Mouse (Mus musculus) embryonic stem cell, embryonic (primary cell): ENCODE data around the gene Sel1l3.

Experiments used
- CTCF ChIA-PET, 4 experiments: fragments of 300-600 bp in 2 of 4; fragments of 350-600 bp in 2 of 4; sonication (Branson Sonifier 250); formaldehyde crosslinking; loops; one replicate each; lab custom pipeline; 2022; ENCODE audit warnings: inconsistent platforms in 2 of 4; lab: Charles Lee
- POLR2A ChIA-PET, 4 experiments: fragments of 300-600 bp in 2 of 4; fragments of 350-600 bp in 2 of 4; sonication (Branson Sonifier 250); formaldehyde crosslinking; loops; one replicate each; lab custom pipeline; 2022; ENCODE audit warnings: antibody characterized with exemption in 4 of 4, inconsistent platforms in 1 of 4; lab: Charles Lee

Gene Sel1l3

DNA sequence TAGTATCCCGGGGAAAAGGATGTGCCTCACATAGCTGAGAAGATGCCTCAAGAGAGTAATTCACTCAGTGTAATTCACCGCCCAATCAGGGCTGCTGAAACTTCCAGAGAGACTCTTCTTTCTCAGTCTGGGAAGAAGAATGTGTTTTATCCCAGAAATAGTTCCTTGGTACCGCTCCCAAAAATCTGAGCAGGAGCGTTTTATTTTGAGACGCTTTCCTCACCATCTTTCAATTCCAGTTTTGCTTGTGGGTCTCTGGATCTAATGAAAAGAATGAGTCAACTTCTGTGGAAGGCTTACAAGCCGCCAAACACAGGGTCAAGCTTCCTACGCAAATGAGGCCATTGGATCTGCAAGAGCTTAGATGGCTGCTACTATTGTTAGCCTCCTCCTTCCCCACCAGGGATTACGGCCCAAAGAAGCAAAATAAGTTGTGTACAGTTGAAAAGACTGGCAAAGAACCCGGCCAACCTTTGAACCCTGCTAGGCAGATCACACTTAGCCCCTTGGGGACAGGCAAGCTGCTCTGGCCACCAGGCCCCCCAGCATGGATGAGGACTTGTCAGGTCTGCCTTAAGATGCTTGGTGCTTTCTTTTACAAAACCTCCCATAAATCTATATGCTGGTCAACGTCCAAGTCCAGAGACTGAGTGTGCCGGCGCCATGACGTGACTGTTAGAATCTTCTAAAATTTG is 57.6 kb downstream of the Sel1l3 start:
- ChIA-PET CTCF (no interaction called here), POLR2A (no interaction called here)

DNA sequence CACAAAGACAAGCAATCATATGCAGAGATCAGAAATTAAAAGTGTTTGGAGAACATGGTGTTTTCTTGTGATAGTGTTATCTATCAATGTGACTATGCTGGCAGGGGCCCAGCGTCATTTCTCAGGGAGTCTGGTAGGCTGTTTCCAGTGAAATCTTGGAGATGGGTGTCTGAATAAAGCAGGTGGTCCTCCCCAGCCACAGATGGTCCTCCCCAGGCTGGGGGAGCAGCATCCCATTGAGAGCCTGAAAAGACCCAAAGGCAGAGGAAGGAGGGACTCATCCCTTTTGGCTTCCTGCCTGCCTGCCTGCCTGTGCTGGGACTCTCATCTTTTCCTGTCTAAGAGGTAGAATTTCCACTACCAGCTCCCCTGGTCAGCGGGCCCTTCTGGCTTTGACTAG is 59.2 kb downstream of the Sel1l3 start:
- ChIA-PET POLR2A (no interaction called here), CTCF (no interaction called here)

DNA sequence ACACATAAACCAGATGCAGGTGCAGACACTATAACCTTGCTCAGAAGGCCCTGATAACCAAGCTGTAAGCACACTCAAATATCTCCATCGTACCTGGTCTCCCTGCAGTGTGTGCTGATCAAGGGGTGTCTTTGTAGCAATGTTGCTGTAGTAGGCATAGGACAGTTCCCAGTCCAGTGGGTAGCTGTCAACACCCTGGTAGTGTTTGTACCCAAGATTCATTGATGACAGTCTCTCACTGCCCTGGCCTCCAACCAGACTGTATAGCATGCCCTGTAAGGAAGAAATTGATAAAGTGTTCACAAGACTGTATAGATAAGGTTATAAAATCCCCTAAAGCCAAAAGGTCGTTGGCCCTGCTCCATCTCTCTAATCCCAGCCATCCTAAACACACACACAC is 59.6 kb downstream of the Sel1l3 start:
- ChIA-PET CTCF (interaction anchor here in 1 of 4 experiments (0.7 kb wide), 1 partner anchor 466 kb away, joined by 4 read pairs; no protein-coding TSS in a partner anchor), POLR2A (no interaction called here)

DNA sequence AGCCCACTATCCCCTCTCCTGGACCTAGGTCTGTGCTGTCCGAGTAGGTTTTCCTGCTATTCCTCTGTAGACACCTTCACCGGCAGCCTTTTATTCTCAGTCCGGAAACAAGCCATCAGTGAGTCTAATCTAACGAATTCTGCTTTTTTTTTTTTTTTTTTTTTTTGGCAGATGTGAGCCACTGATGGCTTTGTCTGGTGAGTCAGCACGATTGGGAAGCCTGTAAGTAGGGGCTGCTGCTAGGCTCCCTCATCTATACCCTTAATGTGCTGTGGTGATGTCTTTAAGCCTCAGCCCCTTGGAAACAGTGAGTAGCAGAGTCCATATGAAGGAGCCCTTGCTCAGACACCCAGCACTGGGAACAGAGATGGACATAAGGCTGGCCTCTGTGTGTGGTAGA is 60.6 kb downstream of the Sel1l3 start:
- CTCF ChIA-PET = interaction anchor here in 1 of 4 experiments (0.7 kb wide), 1 partner anchor 467 kb away, joined by 4 read pairs; no protein-coding TSS in a partner anchor

DNA sequence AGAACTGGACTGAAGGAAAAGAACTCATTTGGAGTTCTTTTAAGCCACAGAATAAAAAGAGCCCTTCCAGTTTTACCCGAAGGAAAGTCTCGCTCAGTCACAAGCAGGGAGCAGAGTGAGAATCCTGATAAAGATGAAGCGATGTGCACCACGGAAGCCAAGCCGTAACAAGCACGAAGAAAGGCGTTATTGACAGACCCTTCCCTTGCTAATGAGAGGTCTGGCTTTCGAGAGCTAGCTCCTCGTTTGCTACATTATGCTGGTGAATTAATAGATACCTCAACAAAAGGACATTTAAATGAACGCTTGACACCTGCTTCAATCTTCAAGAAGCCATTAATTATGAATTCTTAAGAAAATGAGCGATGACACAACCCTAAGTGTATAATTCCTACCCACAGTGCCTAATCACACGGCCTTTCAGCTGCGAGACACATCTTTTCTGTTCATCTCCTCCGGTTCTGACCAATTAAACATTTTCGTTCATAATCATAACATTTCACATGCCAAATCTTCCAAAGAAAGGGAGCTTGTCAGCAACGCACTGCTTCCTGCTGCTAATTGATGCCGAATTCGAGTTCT is 62.3 kb downstream of the Sel1l3 start:
- ChIA-PET CTCF (interaction anchor here in 1 of 4 experiments (0.6 kb wide), 1 partner anchor 231 kb away, joined by 4 read pairs; no protein-coding TSS in a partner anchor), POLR2A (no interaction called here)

More for the DNA sequence above, 60.6 kb downstream of the Sel1l3 start:
- POLR2A ChIA-PET = interaction anchor here in 1 of 4 experiments (0.7 kb wide), 1 partner anchor 280 kb away, joined by 6 read pairs; no protein-coding TSS in a partner anchor

DNA sequence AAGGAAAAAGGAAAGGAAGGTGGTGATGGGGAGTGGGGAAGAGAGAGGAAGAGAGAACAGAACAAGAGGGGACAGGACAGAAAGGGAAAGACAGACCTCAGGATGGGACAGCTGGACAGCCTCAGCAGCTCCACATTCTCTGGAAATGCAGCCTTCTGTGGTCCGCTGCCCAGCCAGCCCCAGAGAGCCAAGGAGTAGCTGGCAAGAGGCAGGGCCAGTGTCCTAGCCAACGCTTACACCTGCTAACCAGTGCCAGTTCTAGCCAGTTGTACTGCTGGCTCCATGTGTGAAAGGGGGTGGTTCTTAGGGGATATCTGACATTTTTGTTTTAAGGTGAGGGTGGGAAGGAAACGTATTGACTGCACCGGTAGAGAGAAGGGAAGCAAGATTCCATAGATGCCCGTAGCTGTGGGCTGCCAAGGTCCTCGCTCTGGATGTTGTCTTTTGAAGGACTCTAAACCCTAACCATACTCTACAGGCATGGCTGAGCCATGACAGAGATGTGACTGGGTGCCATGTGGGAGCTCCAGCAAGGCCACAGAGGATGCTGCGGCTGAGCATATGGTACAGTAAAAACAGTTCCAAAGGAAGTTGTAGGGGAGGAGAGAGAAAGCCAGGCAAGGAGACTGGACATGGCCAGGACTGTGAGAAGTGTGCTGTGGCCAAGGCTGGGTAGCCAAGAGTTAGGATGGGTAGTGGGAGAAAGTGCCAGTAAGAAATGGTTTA is 64.6 kb downstream of the Sel1l3 start:
- POLR2A ChIA-PET = no interaction called here
- CTCF ChIA-PET = no interaction called here

DNA sequence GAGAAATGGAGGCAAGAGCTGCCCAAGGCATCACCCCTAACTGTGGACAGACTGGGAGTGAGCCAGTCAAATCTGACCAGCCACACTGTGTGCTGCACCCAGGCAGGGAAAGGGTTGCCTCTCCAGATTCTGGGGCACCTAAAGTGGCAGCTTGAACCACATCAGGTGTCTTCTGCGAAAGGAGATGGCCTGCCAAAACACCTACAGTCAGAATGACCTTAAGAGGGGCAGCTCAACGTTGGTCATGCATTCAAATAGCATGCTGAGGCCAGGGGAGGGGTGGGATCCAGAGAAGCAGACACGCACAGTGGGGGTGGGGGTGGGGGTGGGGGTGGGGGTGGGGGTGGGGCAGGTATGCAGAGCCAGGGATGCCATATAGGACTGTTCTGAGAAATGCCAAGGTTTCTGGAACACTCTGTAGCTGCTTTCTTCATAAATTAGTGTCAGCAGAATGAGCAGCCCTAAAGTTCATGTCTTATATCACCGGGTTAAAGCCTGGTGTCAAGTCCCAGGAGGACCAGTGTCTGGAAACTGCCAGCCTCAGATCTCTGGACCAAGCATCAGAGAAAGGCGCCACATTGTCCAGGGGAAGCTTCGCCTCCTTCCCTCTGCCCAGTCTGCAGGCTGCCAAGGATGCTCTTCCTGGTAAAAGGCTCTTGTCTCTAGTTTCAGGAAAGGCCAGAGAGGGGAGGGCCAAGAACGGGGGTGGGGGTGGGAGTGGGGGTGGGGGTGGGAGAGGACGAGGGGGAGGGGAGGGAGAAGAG is 65.4 kb downstream of the Sel1l3 start:
- CTCF ChIA-PET = interaction anchor here in 1 of 4 experiments (0.6 kb wide), 1 partner anchor 327 kb away, joined by 3 read pairs; no protein-coding TSS in a partner anchor
- POLR2A ChIA-PET = interaction anchor here in 1 of 4 experiments (1.2 kb wide), 1 partner anchor 12 kb away, joined by 4 read pairs; no protein-coding TSS in a partner anchor

DNA sequence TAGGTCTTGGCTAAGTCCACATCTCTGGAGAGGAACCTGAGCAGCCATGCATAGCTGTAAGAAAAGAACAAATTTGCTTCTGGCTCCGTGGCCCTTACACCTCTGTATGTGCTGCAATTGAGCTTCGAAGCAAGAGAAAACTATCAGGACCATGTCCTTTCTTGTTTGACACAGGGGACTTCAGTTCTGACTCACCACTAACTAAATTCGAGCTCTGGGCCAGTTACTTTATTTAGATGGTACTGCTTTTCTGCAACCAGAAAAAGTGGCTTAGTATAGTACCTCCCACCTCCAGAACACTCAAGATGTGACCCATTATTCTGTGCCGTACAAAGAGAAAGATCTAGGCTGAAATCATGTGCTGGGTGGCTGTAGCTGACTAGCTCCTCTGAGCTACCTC is 66.3 kb downstream of the Sel1l3 start:
- CTCF ChIA-PET = interaction anchor here in 1 of 4 experiments (0.6 kb wide), 1 partner anchor 383 kb away, joined by 4 read pairs; no protein-coding TSS in a partner anchor
- POLR2A ChIA-PET = interaction anchor here in 1 of 4 experiments (1.2 kb wide), 1 partner anchor 13 kb away, joined by 4 read pairs; no protein-coding TSS in a partner anchor

DNA sequence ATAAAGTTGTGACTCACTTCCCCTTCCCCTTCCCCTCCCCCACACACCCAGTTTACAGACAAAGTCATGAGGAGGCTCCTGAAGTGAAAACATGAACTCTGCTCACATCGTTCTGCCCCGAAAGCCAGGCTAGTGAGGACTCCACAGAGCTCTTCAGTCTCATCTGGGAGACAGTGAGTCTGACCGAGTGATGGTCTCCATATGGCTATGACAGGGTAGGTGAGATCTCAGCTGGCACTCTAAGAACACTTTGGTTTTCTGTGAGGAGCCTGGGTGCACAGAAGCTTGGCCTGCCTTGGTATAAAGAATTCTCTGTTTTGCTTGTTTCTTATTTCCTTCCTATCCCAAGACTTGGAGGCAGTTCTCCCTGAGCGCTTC is 67.1 kb downstream of the Sel1l3 start:
- POLR2A ChIA-PET = no interaction called here
- CTCF ChIA-PET = no interaction called here

DNA sequence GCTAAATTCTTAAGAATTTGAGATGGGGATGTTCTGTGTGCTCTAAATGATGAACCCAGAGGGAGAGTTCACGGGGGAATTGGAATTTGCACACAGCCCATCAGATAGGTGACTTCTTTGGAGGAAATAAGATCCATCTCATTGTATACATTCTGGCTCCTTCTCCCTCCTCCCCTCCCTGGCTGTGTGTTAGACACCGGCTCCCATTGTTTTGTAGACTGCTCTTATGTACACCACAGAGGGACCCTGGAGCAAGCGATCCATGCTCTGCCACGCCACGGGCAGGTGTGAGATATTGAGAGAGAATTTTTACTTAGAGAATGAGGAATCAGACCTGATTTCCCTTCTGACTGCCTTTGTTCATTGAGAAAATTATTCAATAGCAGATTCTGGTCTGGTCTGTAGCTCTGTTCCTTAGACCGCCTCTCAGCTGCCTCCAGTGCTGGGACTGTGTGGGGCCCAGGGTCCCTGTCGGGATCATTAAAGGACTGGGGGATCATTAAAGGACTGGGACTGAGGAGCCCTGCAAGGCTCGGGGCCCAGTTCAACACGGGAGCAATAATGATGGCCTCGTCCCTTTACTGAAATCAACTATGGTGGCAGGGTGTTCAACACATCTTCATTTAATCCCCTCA is 67.6 kb downstream of the Sel1l3 start:
- CTCF ChIA-PET = interaction anchor here in 1 of 4 experiments (0.5 kb wide), 1 partner anchor 409 kb away, joined by 4 read pairs; no protein-coding TSS in a partner anchor
- POLR2A ChIA-PET = no interaction called here

DNA sequence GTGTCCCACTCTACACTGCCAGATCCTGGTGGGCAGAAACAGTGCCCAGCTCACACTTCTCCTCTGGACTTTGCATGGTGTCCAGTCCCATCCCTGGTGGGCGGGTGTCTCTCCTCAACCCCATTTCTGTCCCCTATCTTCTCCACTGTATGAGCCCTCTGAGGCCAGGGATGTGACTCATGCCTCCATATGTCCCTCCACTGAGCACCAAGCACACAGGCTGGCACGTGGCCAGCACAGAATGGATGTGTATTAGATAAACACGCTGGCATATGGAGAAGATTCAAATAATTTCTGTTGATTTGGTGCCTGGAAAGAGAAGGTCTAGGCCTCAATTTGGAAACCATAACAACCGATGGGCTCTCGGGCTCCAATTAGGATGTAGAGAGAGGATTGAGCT is 71.1 kb downstream of the Sel1l3 start:
- ChIA-PET POLR2A (no interaction called here), CTCF (no interaction called here)

DNA sequence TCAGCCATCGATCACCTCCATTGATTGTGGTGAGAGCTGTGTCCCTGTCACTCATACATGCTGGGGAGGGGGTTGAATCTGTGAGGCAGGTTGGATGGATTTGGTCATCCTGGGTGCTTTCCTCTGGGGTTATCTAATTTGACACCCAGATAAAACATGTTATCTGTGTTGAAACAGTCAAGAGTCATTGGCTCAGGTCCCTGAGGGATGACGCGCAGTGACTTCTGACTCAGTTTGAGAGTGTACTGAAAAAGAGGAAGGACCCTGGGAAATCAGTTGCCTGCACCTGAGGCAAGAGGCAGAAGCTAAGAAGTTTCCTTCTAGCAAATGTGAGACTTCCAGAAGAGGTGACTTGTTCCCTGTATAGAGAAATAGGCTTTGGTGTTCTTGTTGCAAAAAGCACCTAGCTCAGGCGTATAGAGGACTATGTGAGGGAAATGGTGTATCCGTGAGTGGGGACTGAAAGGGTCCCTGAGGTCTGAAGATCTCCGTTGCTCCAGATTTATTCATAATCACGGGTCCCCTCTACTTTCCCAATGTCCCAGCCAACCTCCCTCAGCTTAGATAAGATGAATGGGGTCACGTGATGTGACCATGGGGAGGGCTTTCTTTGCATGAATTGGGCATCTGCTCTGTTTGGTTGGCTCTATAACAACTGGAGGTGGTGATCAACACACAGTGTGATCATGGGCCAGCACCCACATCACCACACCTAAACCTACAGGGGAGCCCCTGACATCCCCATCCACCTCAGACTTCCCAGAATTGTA is 73.4 kb downstream of the Sel1l3 start:
- ChIA-PET POLR2A (no interaction called here), CTCF (interaction anchor here in 1 of 4 experiments (0.6 kb wide), 1 partner anchor 265 kb away, joined by 3 read pairs; no protein-coding TSS in a partner anchor)

DNA sequence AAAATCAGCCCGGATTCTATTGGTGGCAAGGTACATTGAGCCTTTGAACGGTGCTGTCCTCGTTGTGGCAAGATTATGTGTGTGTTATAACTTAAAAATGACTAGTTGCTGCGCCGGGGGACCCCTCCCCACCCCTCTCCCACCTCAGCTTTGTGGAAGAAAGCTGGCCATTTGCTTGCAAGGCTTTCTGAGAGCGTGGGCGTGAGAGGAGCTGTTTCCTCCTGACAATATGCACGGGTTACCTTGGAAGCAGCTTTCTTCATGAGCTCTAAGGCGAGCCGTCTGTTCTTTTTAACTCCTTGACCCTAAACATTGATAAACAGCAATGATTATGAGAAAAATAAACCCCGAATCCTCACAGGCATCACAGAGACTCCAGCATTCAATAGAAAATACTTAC is 74.2 kb downstream of the Sel1l3 start:
- POLR2A ChIA-PET = no interaction called here
- CTCF ChIA-PET = no interaction called here

DNA sequence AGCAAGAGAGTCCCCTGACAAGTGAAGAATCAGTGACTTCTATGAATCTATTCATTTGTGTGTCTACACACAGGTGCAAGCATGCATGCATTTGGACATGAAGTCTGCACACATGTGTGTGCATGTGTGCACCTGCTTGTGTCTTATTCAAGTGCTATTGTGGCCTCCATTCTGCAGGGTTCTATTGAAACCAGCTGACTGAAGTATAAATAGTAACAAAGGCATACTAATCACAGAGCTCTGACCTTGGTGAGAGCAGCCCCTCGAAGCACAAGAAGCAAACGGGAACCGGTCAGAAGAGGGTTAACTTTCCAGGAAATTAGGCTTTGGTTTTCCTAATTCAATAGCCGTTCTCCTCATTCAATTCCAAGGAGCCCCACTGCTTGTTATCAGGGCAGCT is 74.6 kb downstream of the Sel1l3 start:
- POLR2A ChIA-PET = no interaction called here

DNA sequence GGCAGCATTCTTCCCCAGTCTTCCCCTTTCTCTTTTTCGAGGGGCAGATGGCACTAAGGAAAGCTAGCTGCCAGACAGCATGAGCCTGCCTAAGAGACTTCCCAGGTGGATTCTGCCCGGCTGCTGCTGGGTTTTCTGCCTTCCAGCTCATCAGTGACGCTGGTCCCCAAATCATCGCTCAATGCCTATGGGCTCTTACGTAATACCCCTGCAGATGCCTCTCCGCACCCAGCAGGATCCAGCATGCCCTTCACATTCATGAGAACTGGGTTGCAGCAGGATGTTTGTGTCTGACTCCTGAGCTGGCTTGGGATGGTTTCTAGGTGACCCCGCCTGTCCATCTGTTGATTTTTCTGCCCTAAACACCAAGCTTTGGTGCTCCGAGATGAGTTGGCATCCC is 75.7 kb downstream of the Sel1l3 start:
- ChIA-PET POLR2A (no interaction called here), CTCF (no interaction called here)

More for the DNA sequence above, 74.6 kb downstream of the Sel1l3 start:
- CTCF ChIA-PET = no interaction called here

DNA sequence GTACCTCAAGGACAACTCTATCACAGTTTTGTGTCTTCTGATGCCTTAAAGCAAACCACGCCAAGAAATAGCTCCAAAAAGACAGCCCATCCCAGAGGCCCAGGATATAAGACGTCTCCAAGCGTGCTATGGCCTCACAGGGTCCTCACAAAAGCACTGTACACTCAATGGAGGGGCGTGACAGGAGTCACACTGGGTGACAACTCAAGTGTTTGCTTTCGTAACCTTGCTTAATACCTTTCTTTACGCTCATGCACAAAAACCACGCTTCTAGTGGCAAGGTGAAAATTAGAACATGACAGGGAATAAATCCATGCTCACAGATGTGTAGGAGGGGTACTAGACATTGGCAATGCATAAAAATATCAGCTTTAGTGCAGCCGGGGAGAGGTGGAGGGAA is 77.7 kb downstream of the Sel1l3 start:
- ChIA-PET POLR2A (no interaction called here), CTCF (no interaction called here)

DNA sequence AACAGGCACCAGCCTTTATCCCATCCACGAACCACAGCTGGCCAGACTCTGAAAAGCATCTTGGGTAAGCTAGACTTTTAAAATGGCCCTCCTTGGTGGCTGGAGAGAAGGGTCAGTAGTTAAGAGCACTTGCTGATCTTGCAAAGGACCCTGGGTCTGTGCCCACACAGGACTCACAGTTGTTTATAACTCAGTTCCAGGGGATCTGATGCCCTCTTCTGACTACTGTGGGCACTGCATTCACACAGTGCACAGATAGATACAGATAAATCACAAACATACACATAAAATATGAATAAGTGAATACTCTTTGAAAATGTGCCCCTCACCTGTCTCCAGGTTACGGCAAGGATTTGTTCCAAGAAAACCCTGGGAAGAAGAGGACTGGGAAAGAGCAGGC is 79.7 kb downstream of the Sel1l3 start:
- ChIA-PET POLR2A (interaction anchor here in 1 of 4 experiments (0.6 kb wide), 1 partner anchor 44 kb away, joined by 3 read pairs; no protein-coding TSS in a partner anchor), CTCF (interaction anchor here in 2 of 4 experiments (1.0 to 1.3 kb wide), 2 partner anchors 155 to 156 kb away, joined by 4 to 5 read pairs; no protein-coding TSS in a partner anchor)
